Mouse (Mus musculus) intestine, embryonic 16.5 days (tissue): Measurements from ENCODE around the gene Zdhhc7. TPM values are rescaled to one million over a fixed set of nuclear protein-coding genes. Genes with fewer than 3 reads are reported as not detected.

Experiments
- ATAC-seq: fragments of 200-750 bp; cut with Nextera tagmentation; 2 replicates; pipeline ENCODE4 v1.8.0; 2017; ENCODE audit warnings: moderate TSS enrichment, moderate library complexity
- H3K27ac ChIP-seq: fragments of 300-500 bp; sonication (generic); 2 replicates; pipeline ENCODE4 v1.5.1; 2014; ENCODE audit warnings: mild to moderate bottlenecking, low read length
- H3K27me3 ChIP-seq: fragments of 300-500 bp; sonication (generic); replicated peaks from 2 replicates; pipeline ENCODE4 v1.6.1; 2014; ENCODE audit warnings: low read length, control low read depth, mixed read lengths; ENCODE audit not compliant: control insufficient read depth, insufficient read depth
- H3K36me3 ChIP-seq: fragments of 300-500 bp; sonication (generic); 2 replicates; pipeline ENCODE4 v1.6.1; 2014; ENCODE audit warnings: low read length, control low read depth; ENCODE audit not compliant: control insufficient read depth, insufficient read depth
- H3K4me1 ChIP-seq: fragments of 300-500 bp; sonication (generic); 2 replicates; pipeline ENCODE4 v1.6.1; 2014; ENCODE audit warnings: low read length, control low read depth, mixed read lengths; ENCODE audit not compliant: control insufficient read depth, insufficient read depth
- H3K4me2 ChIP-seq: fragments of 300-500 bp; sonication (generic); 2 replicates; pipeline ENCODE4 v1.6.1; 2014; ENCODE audit warnings: low read depth, low read length, control low read depth
- H3K4me3 ChIP-seq: fragments of 300-500 bp; sonication (generic); 2 replicates; pipeline ENCODE4 v1.5.1; 2014; ENCODE audit warnings: mild to moderate bottlenecking, low read length
- H3K9ac ChIP-seq: fragments of 300-500 bp; sonication (generic); 2 replicates; pipeline ENCODE4 v1.6.1; 2014; ENCODE audit warnings: low read depth, low read length
- H3K9me3 ChIP-seq: fragments of 300-500 bp; sonication (generic); 2 replicates; pipeline ENCODE4 v1.6.1; 2016; ENCODE audit warnings: low read length, control low read depth; ENCODE audit not compliant: control insufficient read depth
- WGBS: fragments of 180-500 bp; shearing (Covaris S2); extraction: QIAGEN DNeasy Blood & Tissue Kit; methylation state at CpG from one replicate; pipeline ENCODE4 v1.1.7; 2014; 5-methylcytosine and 5-hydroxymethylcytosine counted together
- polyA plus RNA-seq: library from polyadenylated mRNA; unstranded; fragments of >200 nt; fragmentation: Nextera tagmentation; extraction: Ambion mirVana; gene quantifications from 2 replicates; pipeline ENCODE4 v1.2.1, GENCODE M21; 2015

The Zdhhc7 gene
- polyA plus RNA-seq, 1 experiment from 2014 or later = 40.5 TPM

GRCm38 (mm10) chr8:120066226-120066625 lies 35.1 kb downstream of the Zdhhc7 start:
- WGBS = 80% methylated on average over 4 of the region's 4 CpGs
- no peak overlapping the region for H3K4me3 ChIP-seq
- ATAC-seq = no peak

GRCm38 (mm10) chr8:120065611-120066010 lies 35.7 kb downstream of the Zdhhc7 start:
- no peaks in the 10 kb centered on the region for H3K9me3 ChIP-seq
- H3K4me1 ChIP-seq = no peaks in the 10 kb centered on the region
- H3K4me3 ChIP-seq = no peak overlapping the region
- H3K36me3 ChIP-seq = no peaks in the 10 kb centered on the region
- no peak overlapping the region for H3K9ac ChIP-seq
- WGBS = 89% methylated on average over 8 of the region's 8 CpGs
- no peaks in the 10 kb centered on the region for H3K27me3 ChIP-seq
- H3K27ac ChIP-seq = no peak overlapping the region
- no peak overlapping the region for H3K4me2 ChIP-seq
- ATAC-seq = no peak

More at GRCm38 (mm10) chr8:120066226-120066625, 35.1 kb downstream of the Zdhhc7 start:
- Histone ChIP-seq H3K36me3 (no peaks in the 10 kb centered on the region), H3K9me3 (no peaks in the 10 kb centered on the region), H3K4me2 (no peak overlapping the region), H3K27ac (no peak overlapping the region), H3K9ac (no peak overlapping the region), H3K27me3 (no peaks in the 10 kb centered on the region), H3K4me1 (no peaks in the 10 kb centered on the region)

GRCm38 (mm10) chr8:120063326-120063725 lies 38.0 kb downstream of the Zdhhc7 start:
- no peak for ATAC-seq
- H3K4me3 ChIP-seq = no peak overlapping the region
- no peaks in the 10 kb centered on the region for H3K27me3 ChIP-seq
- no peaks in the 10 kb centered on the region for H3K4me1 ChIP-seq
- H3K9ac ChIP-seq = no peak overlapping the region
- H3K27ac ChIP-seq = no peak overlapping the region
- H3K4me2 ChIP-seq = no peak overlapping the region
- H3K9me3 ChIP-seq = no peaks in the 10 kb centered on the region
- 70% methylated on average over 3 of the region's 3 CpGs for WGBS
- no peaks in the 10 kb centered on the region for H3K36me3 ChIP-seq

GRCm38 (mm10) chr8:120062742-120063141 lies 38.5 kb downstream of the Zdhhc7 start:
- no peak overlapping the region for H3K27ac ChIP-seq
- H3K4me2 ChIP-seq = no peak overlapping the region
- WGBS = 91% methylated on average over 14 of the region's 14 CpGs
- no peak overlapping the region for H3K9ac ChIP-seq
- H3K4me1 ChIP-seq = no peaks in the 10 kb centered on the region
- ATAC-seq = no peak
- no peaks in the 10 kb centered on the region for H3K27me3 ChIP-seq
- H3K9me3 ChIP-seq = no peaks in the 10 kb centered on the region
- no peak overlapping the region for H3K4me3 ChIP-seq
- H3K36me3 ChIP-seq = no peaks in the 10 kb centered on the region

- 66% methylated on average over 2 of the region's 2 CpGs for WGBS
- H3K9me3 ChIP-seq = no peaks in the 10 kb centered on the region
- no peak overlapping the region for H3K27ac ChIP-seq
- no peak overlapping the region for H3K4me2 ChIP-seq
- ATAC-seq = no peak
- no peaks in the 10 kb centered on the region for H3K4me1 ChIP-seq
- H3K4me3 ChIP-seq = no peak overlapping the region
- no peak overlapping the region for H3K9ac ChIP-seq
- H3K27me3 ChIP-seq = no peaks in the 10 kb centered on the region
- H3K36me3 ChIP-seq = no peaks in the 10 kb centered on the region
Measured at GRCm38 (mm10) chr8:120057078-120057477, 44.2 kb downstream of the Zdhhc7 start.

GRCm38 (mm10) chr8:120054833-120055232 lies 46.4 kb downstream of the Zdhhc7 start:
- H3K4me1 ChIP-seq = no peaks in the 10 kb centered on the region
- no peaks in the 10 kb centered on the region for H3K36me3 ChIP-seq
- no peak overlapping the region for H3K4me2 ChIP-seq
- no peak overlapping the region for H3K9ac ChIP-seq
- 91% methylated on average over 3 of the region's 3 CpGs for WGBS
- H3K27me3 ChIP-seq = no peaks in the 10 kb centered on the region
- H3K27ac ChIP-seq = no peak overlapping the region
- H3K9me3 ChIP-seq = no peaks in the 10 kb centered on the region
- no peak for ATAC-seq
- no peak overlapping the region for H3K4me3 ChIP-seq

- 74% methylated on average over 8 of the region's 8 CpGs for WGBS
- no peak overlapping the region for H3K9ac ChIP-seq
- no peaks in the 10 kb centered on the region for H3K9me3 ChIP-seq
- H3K4me3 ChIP-seq = no peak overlapping the region
- no peak overlapping the region for H3K4me2 ChIP-seq
- H3K4me1 ChIP-seq = no peaks in the 10 kb centered on the region
- ATAC-seq = no peak
- no peak overlapping the region for H3K27ac ChIP-seq
- H3K36me3 ChIP-seq = no peaks in the 10 kb centered on the region
- no peaks in the 10 kb centered on the region for H3K27me3 ChIP-seq
Measured at GRCm38 (mm10) chr8:120052318-120052717, 49.0 kb downstream of the Zdhhc7 start.

GRCm38 (mm10) chr8:120051908-120052307 lies 49.4 kb downstream of the Zdhhc7 start:
- no peak overlapping the region for H3K27ac ChIP-seq
- H3K4me2 ChIP-seq = no peak overlapping the region
- H3K4me1 ChIP-seq = no peaks in the 10 kb centered on the region
- no peaks in the 10 kb centered on the region for H3K27me3 ChIP-seq
- H3K9me3 ChIP-seq = no peaks in the 10 kb centered on the region
- H3K9ac ChIP-seq = no peak overlapping the region
- 83% methylated on average over 4 of the region's 4 CpGs for WGBS
- no peak for ATAC-seq
- no peaks in the 10 kb centered on the region for H3K36me3 ChIP-seq
- no peak overlapping the region for H3K4me3 ChIP-seq

- ATAC-seq = no peak
- Histone ChIP-seq H3K27me3 (no peaks in the 10 kb centered on the region), H3K4me3 (no peak overlapping the region), H3K4me1 (no peaks in the 10 kb centered on the region), H3K27ac (no peak overlapping the region), H3K4me2 (no peak overlapping the region), H3K9me3 (no peaks in the 10 kb centered on the region), H3K9ac (no peak overlapping the region), H3K36me3 (no peaks in the 10 kb centered on the region)
- 54% methylated on average over 4 of the region's 4 CpGs for WGBS
Measured at GRCm38 (mm10) chr8:120051006-120051405, 50.3 kb downstream of the Zdhhc7 start.

GRCm38 (mm10) chr8:120050376-120050775 lies 50.9 kb downstream of the Zdhhc7 start:
- H3K27me3 ChIP-seq = no peaks in the 10 kb centered on the region
- no peak overlapping the region for H3K4me3 ChIP-seq
- ATAC-seq = no peak
- no peak overlapping the region for H3K27ac ChIP-seq
- H3K4me2 ChIP-seq = no peak overlapping the region
- H3K9me3 ChIP-seq = no peaks in the 10 kb centered on the region
- WGBS = 85% methylated on average over 10 of the region's 10 CpGs
- no peaks in the 10 kb centered on the region for H3K4me1 ChIP-seq
- H3K36me3 ChIP-seq = no peaks in the 10 kb centered on the region
- H3K9ac ChIP-seq = no peak overlapping the region
